Mouse (Mus musculus) kidney, embryonic 16.5 days (tissue): ENCODE data around the gene Thoc3. TPM values are rescaled to one million over a fixed set of nuclear protein-coding genes. Genes with fewer than 3 reads are reported as not detected.

Experiments used
- ATAC-seq: fragments of 200-750 bp; cut with Nextera tagmentation; 2 replicates; pipeline ENCODE4 v1.8.0; 2017; ENCODE audit warnings: moderate TSS enrichment; ENCODE audit not compliant: low FRiP score, low TSS enrichment
- H3K27ac ChIP-seq: fragments of 300-500 bp; sonication (generic); 2 replicates; pipeline ENCODE4 v1.5.1; 2014; ENCODE audit warnings: low read length
- H3K27me3 ChIP-seq: fragments of 300-500 bp; sonication (generic); 2 replicates; pipeline ENCODE4 v1.6.1; 2014; ENCODE audit warnings: low read length, control low read depth, mixed read lengths; ENCODE audit not compliant: insufficient read depth
- H3K36me3 ChIP-seq: fragments of 300-500 bp; sonication (generic); 2 replicates; pipeline ENCODE4 v1.6.1; 2014; ENCODE audit warnings: low read length, control low read depth, mixed read lengths; ENCODE audit not compliant: insufficient read depth
- H3K4me1 ChIP-seq: fragments of 300-500 bp; sonication (generic); 2 replicates; pipeline ENCODE4 v1.6.1; 2014; ENCODE audit warnings: low read length, control low read depth, mixed read lengths; ENCODE audit not compliant: insufficient read depth
- H3K4me2 ChIP-seq: fragments of 300-500 bp; sonication (generic); replicated peaks from 2 replicates; pipeline ENCODE4 v1.6.1; 2014; ENCODE audit warnings: low read depth, low read length
- H3K4me3 ChIP-seq: fragments of 300-500 bp; sonication (generic); 2 replicates; pipeline ENCODE4 v1.5.1; 2014; ENCODE audit warnings: mild to moderate bottlenecking, low read length
- H3K9ac ChIP-seq: fragments of 300-500 bp; sonication (generic); replicated peaks from 2 replicates; pipeline ENCODE4 v1.6.1; 2014; ENCODE audit warnings: low read length
- H3K9me3 ChIP-seq: fragments of 300-500 bp; sonication (generic); 2 replicates; pipeline ENCODE4 v1.6.1; 2016; ENCODE audit warnings: low read length, control low read depth
- WGBS: fragments of 180-500 bp; shearing (Covaris S2); extraction: QIAGEN DNeasy Blood & Tissue Kit; methylation state at CpG from one replicate; pipeline ENCODE4 v1.1.7; 2014; 5-methylcytosine and 5-hydroxymethylcytosine counted together
- polyA plus RNA-seq: library from polyadenylated mRNA; unstranded; fragments of >200 nt; fragmentation: Nextera tagmentation; extraction: Ambion mirVana; gene quantifications from 2 replicates; pipeline ENCODE4 v1.2.1, GENCODE M21; 2015

Thoc3 gene
- polyA plus RNA-seq, 1 experiment from 2014 or later: 118 TPM

DNA sequence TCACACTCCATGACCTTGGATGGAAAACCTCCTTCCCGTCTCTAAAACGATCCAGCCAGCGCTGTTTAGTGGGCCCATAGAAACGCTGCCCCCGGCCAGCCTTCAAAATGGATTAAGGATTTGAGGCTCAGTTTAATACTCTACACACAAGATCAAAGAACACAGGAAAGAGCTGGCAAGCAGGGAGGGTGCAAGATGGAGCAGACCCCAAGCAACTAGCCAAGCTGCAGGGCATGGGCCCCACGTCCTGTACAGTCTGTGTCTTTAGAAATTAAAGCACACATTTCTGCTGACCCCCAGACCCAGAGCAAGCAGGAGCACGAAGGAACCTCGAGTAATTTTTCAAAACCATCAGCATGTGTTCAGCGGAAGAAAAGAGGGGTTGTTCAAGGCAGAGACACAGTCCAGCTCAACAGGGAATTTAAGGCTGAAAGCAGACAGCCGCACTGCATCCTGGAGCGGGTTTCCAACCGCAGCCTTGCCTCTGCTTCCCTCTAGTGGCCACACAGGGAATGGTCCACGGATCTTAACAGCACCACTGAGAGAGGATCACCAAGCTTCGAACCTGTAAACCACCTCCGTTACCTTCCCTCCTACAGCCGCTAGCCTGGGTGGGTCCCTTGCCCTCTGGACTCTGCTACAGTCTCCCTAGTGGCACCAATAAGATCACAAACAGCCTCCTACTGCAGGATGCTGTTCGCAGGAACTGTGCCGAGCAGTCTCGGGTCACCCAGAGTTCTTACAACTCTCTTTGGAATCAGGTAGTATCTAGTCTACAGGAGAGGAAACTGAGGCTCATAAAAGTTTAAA is 21.8 kb downstream of the Thoc3 start:
- peaks cover 12% of the 10 kb centered on the region; the same call in 1 of the 2 replicates for H3K4me1 ChIP-seq
- no peaks in the 10 kb centered on the region for H3K36me3 ChIP-seq
- no peaks in the 10 kb centered on the region for H3K9me3 ChIP-seq
- ATAC-seq: peak; percentile 67
- H3K9ac ChIP-seq: 0 out of 2 replicates have a peak overlapping the region, but pooled peaks have one; percentile 37
- H3K27ac ChIP-seq: no peak overlapping the region
- WGBS: 27% methylated on average over 19 of the region's 19 CpGs
- H3K27me3 ChIP-seq: no peaks in the 10 kb centered on the region
- peak overlapping the region; percentile 35 for H3K4me2 ChIP-seq
- H3K4me3 ChIP-seq: no peak overlapping the region

DNA sequence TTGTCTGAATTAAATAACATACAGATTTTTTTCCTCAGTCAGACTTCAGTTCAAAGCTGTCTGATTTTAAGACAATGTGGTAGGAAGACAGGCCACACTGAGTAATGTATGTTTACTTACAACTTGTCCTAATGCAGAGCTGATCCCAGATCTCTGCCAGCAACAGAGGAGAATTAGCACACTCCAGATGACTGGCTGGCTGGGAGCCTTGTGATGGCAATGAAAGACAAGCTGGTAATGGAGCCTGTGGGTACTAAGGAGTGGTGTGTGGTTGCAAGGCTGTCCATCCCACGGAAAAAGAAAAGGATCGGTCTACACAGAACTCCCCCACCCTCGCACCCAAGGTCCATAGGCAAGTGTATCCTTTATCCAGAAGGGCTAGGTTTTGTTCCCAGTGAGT is 25.0 kb downstream of the Thoc3 start:
- H3K9me3 ChIP-seq: no peaks in the 10 kb centered on the region
- no peak overlapping the region for H3K27ac ChIP-seq
- ATAC-seq: no peak

DNA sequence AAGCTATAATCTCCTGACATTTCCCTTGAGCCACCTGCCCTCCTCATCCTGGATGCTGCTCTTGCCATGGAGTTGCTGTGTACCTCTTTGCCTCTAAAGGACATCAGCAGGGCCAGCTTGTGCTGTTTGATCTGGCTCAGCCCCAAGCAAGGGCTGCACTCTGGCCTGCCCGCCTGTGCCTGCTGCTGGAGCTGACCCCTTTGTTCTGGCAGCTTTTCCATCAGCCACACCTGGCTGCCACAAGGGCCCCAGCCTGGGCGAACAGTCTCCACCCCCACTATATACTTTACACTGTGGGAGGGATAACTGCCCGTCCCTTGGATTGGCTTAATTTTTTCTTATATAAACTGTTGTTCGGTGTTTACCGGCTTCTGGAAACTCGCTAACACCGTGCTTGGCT is 28.7 kb downstream of the Thoc3 start:
- H3K9ac ChIP-seq: no peak overlapping the region
- no peak for ATAC-seq
- no peak overlapping the region for H3K27ac ChIP-seq
- H3K4me3 ChIP-seq: no peak overlapping the region
- H3K4me2 ChIP-seq: no peak overlapping the region
- H3K27me3 ChIP-seq: no peaks in the 10 kb centered on the region
- 52% methylated on average over 7 of the region's 7 CpGs for WGBS
- no peaks in the 10 kb centered on the region for H3K9me3 ChIP-seq
- H3K4me1 ChIP-seq: peaks cover 6% of the 10 kb centered on the region; the same call in 1 of the 2 replicates
- H3K36me3 ChIP-seq: no peaks in the 10 kb centered on the region

More for the DNA sequence above, 25.0 kb downstream of the Thoc3 start:
- Histone ChIP-seq H3K4me2 (no peak overlapping the region), H3K36me3 (no peaks in the 10 kb centered on the region), H3K27me3 (no peaks in the 10 kb centered on the region), H3K9ac (no peak overlapping the region), H3K4me1 (peaks cover 18% of the 10 kb centered on the region), H3K4me3 (no peak overlapping the region)
- WGBS: 72% methylated on average over 3 of the region's 3 CpGs

DNA sequence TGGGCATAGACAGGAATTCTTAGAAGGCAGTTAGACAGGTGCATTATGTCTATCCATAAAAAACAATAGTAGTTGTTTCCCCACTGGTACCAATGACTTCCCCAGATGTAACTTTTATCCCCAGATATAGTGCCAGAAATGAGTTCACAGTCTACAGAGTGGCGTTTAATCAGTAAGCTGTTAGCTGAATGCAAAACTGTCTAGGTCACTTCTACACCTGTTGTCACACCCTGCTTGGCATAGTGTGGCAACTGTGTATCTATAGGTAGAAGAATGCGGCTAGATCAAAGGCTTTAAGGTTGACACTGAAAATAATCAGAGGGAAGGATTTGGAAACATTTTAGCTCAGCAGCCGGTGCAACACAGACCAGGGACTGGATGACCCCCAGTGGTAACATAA is 29.8 kb downstream of the Thoc3 start:
- no peaks in the 10 kb centered on the region for H3K9me3 ChIP-seq
- no peak for ATAC-seq
- H3K4me2 ChIP-seq: no peak overlapping the region
- no peak overlapping the region for H3K4me3 ChIP-seq
- no peak overlapping the region for H3K9ac ChIP-seq
- H3K4me1 ChIP-seq: peaks cover 6% of the 10 kb centered on the region; the same call in 1 of the 2 replicates
- H3K36me3 ChIP-seq: no peaks in the 10 kb centered on the region
- 66% methylated on average over 3 of the region's 3 CpGs for WGBS
- no peak overlapping the region for H3K27ac ChIP-seq
- no peaks in the 10 kb centered on the region for H3K27me3 ChIP-seq

DNA sequence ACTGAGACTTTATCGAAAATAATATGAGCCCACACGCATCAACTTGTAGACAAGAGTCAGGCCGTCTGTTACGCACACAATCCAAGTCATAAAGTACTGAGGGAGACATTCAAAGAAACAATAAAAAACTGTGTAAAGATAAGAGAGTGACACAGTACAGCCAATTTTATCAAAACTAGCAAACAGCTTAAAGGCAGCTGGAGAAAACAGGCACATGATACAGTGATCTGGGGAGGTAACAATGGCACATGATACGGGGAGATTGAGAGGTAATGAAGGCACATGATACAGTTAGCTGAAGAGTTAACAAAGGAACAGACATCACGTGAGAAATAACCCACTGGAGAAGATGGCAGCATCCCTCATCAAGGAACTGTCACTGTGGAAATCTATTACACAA is 31.6 kb downstream of the Thoc3 start:
- Histone ChIP-seq H3K27ac (no peak overlapping the region), H3K4me3 (no peak overlapping the region), H3K9ac (no peak overlapping the region), H3K27me3 (no peaks in the 10 kb centered on the region), H3K4me2 (no peak overlapping the region), H3K4me1 (peaks cover 6% of the 10 kb centered on the region; the same call in 1 of the 2 replicates), H3K9me3 (no peaks in the 10 kb centered on the region), H3K36me3 (no peaks in the 10 kb centered on the region)
- 69% methylated on average over 6 of the region's 6 CpGs for WGBS
- ATAC-seq: no peak

DNA sequence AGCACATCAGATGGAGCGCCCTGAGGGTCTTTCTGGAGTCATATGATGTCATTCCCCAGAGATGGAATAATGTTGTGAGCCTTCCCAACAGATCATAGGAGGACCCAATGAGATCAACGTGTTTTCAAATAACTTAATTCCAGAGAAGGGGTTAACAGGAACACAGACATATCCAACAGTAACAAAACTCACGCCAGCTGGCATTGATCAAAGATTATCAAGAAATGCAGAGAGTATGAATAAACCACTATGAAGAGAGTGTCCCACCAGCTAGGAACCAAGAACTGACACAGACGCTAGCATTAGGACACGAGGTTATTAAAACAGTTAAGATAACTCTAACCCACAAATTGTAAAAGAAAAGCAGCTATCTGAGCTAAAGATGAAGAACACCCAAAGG is 32.0 kb downstream of the Thoc3 start:
- Histone ChIP-seq H3K4me1 (peaks cover 6% of the 10 kb centered on the region; the same call in 1 of the 2 replicates), H3K36me3 (no peaks in the 10 kb centered on the region), H3K4me3 (no peak overlapping the region), H3K4me2 (no peak overlapping the region), H3K9me3 (no peaks in the 10 kb centered on the region), H3K27me3 (no peaks in the 10 kb centered on the region), H3K9ac (no peak overlapping the region), H3K27ac (no peak overlapping the region)
- WGBS: 60% methylated on average over 5 of the region's 5 CpGs
- no peak for ATAC-seq

DNA sequence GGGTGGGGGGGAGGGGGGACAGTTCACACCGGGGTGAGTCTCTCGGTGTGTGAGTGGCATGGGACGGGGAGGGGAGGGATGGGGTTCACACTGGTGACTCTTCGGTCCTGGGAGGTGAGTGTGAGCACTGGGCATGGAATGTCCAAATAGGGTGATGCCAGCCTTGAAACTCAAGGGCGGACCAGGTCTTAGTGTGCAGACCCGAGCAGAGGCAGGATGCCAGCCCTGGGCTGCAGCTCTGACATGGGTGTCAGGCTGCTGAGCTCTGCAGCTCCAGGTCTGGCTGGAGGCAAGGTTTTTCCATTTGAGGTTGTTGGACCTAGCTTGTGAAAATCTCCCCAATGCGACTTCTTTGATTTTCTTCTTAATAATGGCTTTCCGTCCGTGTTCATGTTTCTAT is 37.5 kb downstream of the Thoc3 start:
- Histone ChIP-seq H3K36me3 (no peaks in the 10 kb centered on the region), H3K27me3 (no peaks in the 10 kb centered on the region), H3K4me3 (no peak overlapping the region), H3K4me2 (no peak overlapping the region), H3K4me1 (no peaks in the 10 kb centered on the region; the same call in 1 of the 2 replicates), H3K9ac (no peak overlapping the region), H3K27ac (no peak overlapping the region), H3K9me3 (no peaks in the 10 kb centered on the region)
- no peak for ATAC-seq
- 88% methylated on average over 9 of the region's 9 CpGs for WGBS

DNA sequence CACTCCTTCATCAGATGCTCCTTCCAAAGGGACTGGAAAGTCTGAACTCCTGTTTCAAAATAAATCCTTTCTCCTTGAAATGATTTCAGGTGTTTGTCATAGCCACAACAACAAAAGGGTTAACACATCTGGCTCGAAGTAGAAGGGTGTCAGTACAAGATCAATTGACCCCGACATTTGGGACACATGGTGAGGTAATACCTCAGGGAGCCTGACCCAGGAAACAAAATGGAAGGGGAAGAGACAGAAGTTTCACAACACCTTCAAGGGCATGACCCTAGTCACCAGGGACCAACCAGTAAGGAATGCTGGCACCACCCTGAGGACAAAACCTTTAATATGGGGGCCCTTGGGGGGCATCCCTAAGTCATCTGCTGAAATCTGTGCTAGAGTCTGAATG is 38.6 kb downstream of the Thoc3 start:
- Histone ChIP-seq H3K4me3 (no peak overlapping the region), H3K4me1 (no peaks in the 10 kb centered on the region; the same call in 1 of the 2 replicates), H3K9me3 (no peaks in the 10 kb centered on the region), H3K9ac (no peak overlapping the region), H3K27me3 (no peaks in the 10 kb centered on the region), H3K36me3 (no peaks in the 10 kb centered on the region), H3K27ac (no peak overlapping the region), H3K4me2 (no peak overlapping the region)
- WGBS: 33% methylated on average over 2 of the region's 2 CpGs
- ATAC-seq: no peak

DNA sequence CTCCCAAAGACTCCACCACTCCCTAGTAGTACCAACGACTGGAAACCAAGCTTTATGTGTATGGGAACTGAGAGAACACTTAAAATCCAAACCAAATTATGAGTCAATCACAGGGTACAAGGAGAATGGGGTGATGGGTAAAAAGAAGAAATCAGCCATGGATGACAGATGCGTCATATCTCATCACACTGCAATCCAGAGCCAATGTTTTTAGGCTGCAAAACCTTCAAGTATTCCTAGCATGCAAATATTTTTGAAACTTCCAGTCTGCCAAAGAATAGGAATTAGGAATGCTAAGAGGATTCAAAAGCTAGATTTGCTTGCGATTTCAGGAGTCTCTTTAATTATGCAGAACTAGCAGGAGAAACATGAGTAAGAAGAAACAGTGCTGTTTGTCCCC is 39.9 kb downstream of the Thoc3 start:
- no peak for ATAC-seq
- H3K36me3 ChIP-seq: no peaks in the 10 kb centered on the region
- no peak overlapping the region for H3K4me2 ChIP-seq
- no peak overlapping the region for H3K27ac ChIP-seq
- H3K4me3 ChIP-seq: no peak overlapping the region
- peaks cover 2% of the 10 kb centered on the region; the same call in 1 of the 2 replicates for H3K4me1 ChIP-seq
- peaks cover 2% of the 10 kb centered on the region; the same call in 1 of the 2 replicates for H3K9me3 ChIP-seq
- WGBS: 74% methylated on average over 3 of the region's 3 CpGs
- no peak overlapping the region for H3K9ac ChIP-seq
- no peaks in the 10 kb centered on the region for H3K27me3 ChIP-seq
